Mouse (Mus musculus) gastrocnemius, adult 2 months (tissue): ENCODE data around the gene Gapvd1. TPM values are rescaled to one million over a fixed set of nuclear protein-coding genes. Genes with fewer than 3 reads are reported as not detected.

Source experiments
- DNase-seq: peaks from one replicate; pipeline ENCODE4 v3.0.0; 2022
- H3K27ac ChIP-seq: fragments of 200-600 bp; 2 replicates; pipeline ENCODE4 v1.8.1; 2022; ENCODE audit warnings: mild to moderate bottlenecking
- H3K4me3 ChIP-seq: fragments of 200-600 bp; 2 replicates; pipeline ENCODE4 v1.8.1; 2022; ENCODE audit warnings: mild to moderate bottlenecking, moderate library complexity
- CTCF ChIP-seq: fragments of 200-600 bp; IDR thresholded peaks from 2 replicates; pipeline ENCODE4 v1.8.1; 2022; ENCODE audit warnings: antibody characterized with exemption, mild to moderate bottlenecking, moderate library complexity
- intact Hi-C: fragments of 180-260 bp; cut with DNase I; formaldehyde crosslinking; loops from one replicate; pipeline ENCODE4 v1.15.1; 2025
- total RNA-seq, 2 experiments: library from RNA; stranded (reverse); gene quantifications; 2 replicates each; pipeline ENCODE4 v1.2.3; 2021

Gene Gapvd1
- total RNA-seq, 2 experiments from 2014 or later = 34.0 to 35.5 TPM

DNA sequence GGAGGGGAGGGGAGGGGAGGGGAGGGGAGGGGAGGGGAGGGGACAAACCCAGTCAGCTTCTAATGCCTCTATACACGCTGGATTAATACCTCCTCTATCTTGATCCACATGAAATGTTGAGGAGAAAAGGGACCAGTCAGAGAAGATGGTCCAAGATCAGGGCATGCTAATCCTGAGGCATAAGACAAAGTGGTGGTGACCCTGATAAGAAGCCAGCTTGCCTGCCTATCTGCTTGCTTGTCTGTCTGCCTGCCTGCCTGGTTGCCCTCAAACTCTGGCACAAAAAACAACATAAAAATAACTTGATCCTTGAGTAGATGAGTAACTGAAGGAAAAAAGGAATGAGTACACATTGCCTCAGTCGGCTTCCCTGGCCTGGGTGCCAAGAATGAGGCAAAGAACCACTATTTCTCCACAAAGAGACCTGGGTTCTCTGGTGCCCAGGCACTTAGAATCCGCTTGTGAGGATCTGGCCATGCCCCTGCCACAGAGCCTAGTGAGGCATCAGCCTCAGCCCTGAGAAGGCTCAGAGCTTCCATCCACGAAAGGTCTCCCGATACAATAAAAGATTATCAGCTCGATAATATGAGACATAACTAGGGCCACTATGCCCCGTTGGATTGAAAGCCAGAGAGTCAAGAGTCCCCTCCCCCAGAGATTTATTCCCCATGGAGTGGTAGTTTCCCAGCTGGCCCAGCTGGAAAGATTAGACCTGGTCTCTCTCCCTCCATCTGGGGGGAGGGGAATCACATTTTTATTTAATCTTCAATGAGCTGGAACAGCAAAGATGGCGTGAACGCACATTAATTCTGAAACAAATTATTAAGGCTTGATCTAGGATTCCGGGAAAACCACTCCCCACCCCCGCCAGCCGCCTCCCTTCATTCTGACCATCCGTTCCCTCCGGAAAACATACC is 119.5 kb downstream of the Gapvd1 start:
- no peak for DNase-seq
- no peak overlapping the region for H3K27ac ChIP-seq
- TF ChIP-seq CTCF = no peak
- no peak overlapping the region for H3K4me3 ChIP-seq
- intact Hi-C loops = loop anchor here (2.0 to 10.0 kb wide), 3 partner anchors 231 to 663 kb away; partner anchors contain the start of genes Mapkap1 and Pbx3

DNA sequence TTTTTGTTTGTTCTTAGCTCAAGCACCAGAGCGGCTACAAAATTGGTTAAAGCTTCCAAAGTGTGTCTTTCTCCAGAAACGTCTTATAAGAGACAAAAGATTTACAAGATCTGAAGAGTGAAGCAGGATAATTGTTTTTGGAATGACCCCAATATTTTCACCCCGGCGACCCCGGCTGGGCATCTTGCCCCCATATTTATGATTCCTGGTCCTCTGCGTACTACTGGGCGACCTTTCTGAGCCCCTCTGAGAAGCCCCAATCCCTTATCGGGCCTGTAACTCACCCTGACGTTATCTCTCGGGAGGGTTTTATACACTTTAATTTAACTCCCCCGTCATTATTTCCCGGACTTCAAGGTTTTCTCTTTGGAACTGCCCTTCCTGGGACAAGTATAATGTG is 123.0 kb downstream of the Gapvd1 start:
- Histone ChIP-seq H3K4me3 (no peak overlapping the region), H3K27ac (no peak overlapping the region)
- intact Hi-C loops = loop anchor here (10.0 kb wide), 2 partner anchors 227 to 257 kb away; partner anchors contain the start of genes Mapkap1 and Pbx3
- DNase-seq = no peak
- no peak for TF ChIP-seq CTCF

DNA sequence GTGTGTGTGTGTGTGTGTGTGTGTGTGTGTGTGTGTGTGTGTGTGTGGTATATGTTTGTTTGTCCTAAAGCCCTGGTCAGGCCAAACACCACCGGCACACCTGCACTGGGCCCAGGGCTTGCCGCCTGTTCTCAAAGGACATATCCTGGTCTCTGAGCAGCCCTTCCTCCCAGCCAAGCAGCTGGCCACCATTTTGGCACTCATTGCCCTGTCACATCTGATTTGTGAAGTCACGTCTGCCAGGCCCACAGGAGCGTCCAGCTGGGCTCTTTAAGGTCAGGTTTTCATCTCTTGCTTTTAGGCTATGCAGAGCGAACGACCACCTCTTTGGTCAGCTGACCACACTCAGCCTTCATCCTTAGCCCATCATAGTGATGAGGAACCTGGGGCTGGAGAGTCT is 124.6 kb downstream of the Gapvd1 start:
- intact Hi-C loops = loop anchor here (10.0 kb wide), 2 partner anchors 226 to 256 kb away; partner anchors contain the start of genes Mapkap1 and Pbx3
- Histone ChIP-seq H3K4me3 (no peak overlapping the region), H3K27ac (no peak overlapping the region)
- peak; percentile 46 for DNase-seq
- no peak for TF ChIP-seq CTCF

DNA sequence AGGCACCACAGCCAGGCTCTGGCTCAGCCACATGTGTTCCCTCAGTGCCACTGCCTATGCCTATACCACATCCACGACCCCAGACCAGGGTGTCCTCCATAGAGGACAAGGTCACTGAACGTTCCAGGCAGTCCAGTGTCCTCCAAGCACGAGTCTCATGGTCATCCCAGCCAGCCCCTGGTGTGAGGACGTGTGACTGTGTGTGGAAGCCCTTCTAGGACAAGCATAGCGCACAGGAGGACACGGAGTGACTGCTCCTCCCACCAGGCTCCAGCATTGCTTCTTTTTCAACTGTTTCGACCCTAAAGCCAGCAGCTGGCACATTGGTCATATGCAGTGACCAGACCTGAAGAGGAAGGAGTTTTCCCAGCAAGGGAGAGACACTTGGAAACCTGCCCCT is 125.3 kb downstream of the Gapvd1 start:
- Histone ChIP-seq H3K4me3 (no peak overlapping the region), H3K27ac (no peak overlapping the region)
- intact Hi-C loops = loop anchor here (10.0 kb wide), 3 partner anchors 225 to 745 kb away; partner anchors contain the start of genes Mapkap1, Mvb12b and Pbx3
- no peak for TF ChIP-seq CTCF
- no peak for DNase-seq

DNA sequence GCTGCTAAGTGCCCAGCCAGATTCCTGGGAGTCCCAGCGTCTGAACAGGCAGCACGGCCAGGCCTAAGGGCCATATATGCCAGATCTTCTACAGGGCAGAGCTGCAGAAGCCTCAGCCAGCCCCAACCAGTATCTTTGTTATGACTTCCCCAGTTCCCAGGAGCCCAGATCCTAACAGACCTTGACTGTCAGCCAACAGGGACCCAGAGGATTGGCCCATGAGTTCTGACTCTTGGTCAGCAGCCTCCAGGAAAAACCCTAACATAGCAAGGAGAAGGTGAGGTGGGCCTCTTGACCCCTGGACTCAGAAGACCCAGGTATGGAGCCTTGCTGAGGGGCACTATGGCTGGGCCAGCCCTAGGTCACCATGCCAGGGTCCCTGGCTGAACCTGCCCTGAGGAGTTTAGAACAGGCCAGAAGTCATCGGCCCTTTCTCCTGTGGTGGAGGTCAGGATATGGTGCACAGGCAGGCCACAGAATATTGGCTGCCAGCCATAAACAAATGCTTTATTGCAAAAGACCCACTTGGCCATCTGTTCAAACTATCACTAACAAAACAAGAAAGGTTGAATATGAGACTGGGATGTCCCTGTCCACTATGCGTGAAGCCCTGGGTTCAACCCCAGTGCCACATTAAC is 126.0 kb downstream of the Gapvd1 start:
- no peak for TF ChIP-seq CTCF
- Histone ChIP-seq H3K27ac (peak overlapping the region; percentile 10; the same call in 1 of the 2 replicates), H3K4me3 (no peak overlapping the region)
- intact Hi-C loops = loop anchor here (10.0 kb wide), 1 partner anchor 744 kb away; the partner anchor contains the start of gene Mvb12b
- no peak for DNase-seq

DNA sequence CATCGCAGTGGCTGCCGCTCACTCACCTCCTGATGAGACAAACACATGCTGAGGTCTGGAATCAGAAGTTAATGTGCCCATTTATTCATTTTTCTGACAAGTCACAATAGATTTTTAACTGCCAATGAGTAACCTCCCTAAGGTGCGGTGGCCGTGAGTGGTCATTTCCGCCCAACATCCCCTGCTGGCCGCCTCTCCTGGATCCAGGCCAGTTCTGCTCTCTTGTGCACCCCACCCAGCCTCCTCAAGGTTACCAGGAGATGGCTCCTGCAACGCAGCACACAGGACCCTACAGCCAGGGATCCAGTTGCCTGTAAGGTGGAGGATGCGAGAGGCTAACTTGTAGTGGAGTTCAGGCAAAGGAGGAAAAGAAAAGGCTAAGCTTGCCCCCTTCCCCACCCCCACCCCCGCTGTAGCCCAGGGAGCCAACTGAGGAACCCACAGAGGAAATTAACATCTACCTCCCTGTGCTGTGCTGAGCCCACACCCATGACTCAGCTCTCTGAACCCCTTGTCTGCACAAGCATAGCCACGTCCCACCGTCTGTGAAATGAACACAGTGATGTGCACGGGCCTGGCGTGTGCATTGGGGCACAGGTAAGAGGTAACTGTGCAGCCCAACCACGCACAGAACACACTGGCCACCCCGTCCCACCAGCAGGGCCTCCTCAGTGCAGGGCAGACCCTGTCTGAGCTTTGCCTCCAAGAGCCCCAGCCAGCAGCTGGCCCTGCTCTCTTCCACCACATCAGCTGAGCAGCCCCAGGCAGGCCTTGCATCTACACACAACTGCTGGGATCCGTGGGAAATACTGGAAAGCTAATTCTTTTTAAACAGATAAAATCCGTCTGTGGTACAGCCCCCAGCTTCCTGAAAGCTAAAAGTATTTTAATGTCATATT is 127.5 kb downstream of the Gapvd1 start:
- Histone ChIP-seq H3K27ac (no peak overlapping the region), H3K4me3 (no peak overlapping the region)
- peak; percentile 51 for DNase-seq
- no peak for TF ChIP-seq CTCF
- intact Hi-C loops = loop anchor here (10.0 kb wide), 1 partner anchor 743 kb away; the partner anchor contains the start of gene Mvb12b

Other genes with a start within 250 kb of the Gapvd1 start
- 100 to 1,000 TPM; 174 to 245 TPM for gene Hspa5, start 16.7 kb upstream of the Gapvd1 start, total RNA-seq
- 1 to 10 TPM; 7.9 to 8.3 TPM for gene Rabepk, start 44.7 kb upstream of the Gapvd1 start, total RNA-seq
- 10 to 100 TPM; 52.5 to 53.2 TPM for gene Fbxw2, start 71.1 kb upstream of the Gapvd1 start, total RNA-seq
- gene Gm34653, start 77.8 kb upstream of the Gapvd1 start, total RNA-seq = under 1 TPM; 0.18 to 0.39 TPM
- gene Cutal, start 119.2 kb upstream of the Gapvd1 start, total RNA-seq = under 1 TPM; 0.17 to 0.69 TPM
- gene Psmd5, start 119.7 kb upstream of the Gapvd1 start, total RNA-seq = 10 to 100 TPM; 12.6 to 14.7 TPM
- gene Phf19, start 158.8 kb upstream of the Gapvd1 start, total RNA-seq = under 1 TPM; 0.54 to 0.61 TPM
- 1 to 10 TPM in 1 of 2 experiments, under 1 TPM in 1; 0.46 to 1.2 TPM for gene Traf1, start 206.5 kb upstream of the Gapvd1 start, total RNA-seq